Mouse (Mus musculus) liver, postnatal 0 days (tissue): Measurements from ENCODE around the gene Sike1.

ENCODE experiments used
- CTCF ChIP-seq: sonication (generic); IDR thresholded peaks from 2 replicates; pipeline ENCODE4 v1.5.1; 2016; ENCODE audit warnings: antibody characterized with exemption, low read depth
- EP300 ChIP-seq: IDR thresholded peaks from 2 replicates; pipeline ENCODE4 v1.6.1; 2016; ENCODE audit warnings: antibody characterized with exemption, low read depth, mild to moderate bottlenecking

DNA sequence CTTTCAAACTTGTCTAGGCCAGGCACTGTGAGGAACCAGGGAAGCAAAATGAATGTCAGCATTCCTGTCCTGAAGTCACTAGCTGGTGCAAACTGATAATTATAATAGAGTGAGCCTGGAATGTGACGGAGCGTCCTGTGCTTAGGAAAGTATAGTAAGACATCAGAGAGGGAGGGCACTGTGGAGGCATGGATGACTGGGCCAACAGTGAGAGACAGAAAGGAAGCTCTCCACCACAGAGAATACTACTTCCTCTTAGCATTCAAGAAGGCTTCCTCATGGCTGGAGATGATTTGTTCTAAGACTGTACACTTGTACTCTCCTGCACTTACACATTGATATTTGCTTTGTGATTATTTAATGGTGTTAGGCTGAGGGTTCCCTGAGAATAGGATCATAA is 21.8 kb downstream of the Sike1 start:
- TF ChIP-seq EP300 (no peak), CTCF (no peak)
